Mouse (Mus musculus) right cerebral cortex, postnatal 25 days (tissue): ENCODE measurements at regions not wholly inside any gene's neighbourhood (a gene's known extent, or its start where the extent isn't known, plus 50 kb on each side); places are given as distances from the start of the nearest gene placed in this dataset.

ENCODE experiments used
- DNase-seq: peaks from one replicate; pipeline ENCODE4 v3.0.0; 2022

DNA sequence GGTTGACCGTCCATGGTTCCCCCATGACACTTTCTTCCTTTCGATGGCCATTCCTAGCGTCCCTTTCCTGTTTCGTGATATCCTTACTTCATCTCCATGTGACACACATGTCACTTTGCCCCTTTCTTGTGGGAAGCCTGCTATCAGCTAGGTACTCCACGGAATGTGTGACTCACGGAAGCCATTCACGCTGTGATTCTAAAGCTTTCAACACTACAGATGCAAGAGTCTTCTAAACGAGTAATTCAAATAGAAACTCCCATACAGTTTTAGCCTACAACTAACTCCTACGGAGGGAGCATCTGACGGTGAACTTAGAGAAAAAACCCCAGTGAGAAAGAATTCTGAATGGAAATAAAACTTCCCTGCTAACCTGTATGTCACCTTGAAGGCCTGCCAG lies 83.5 kb upstream of the Daam1 start:
- no peak for DNase-seq

DNA sequence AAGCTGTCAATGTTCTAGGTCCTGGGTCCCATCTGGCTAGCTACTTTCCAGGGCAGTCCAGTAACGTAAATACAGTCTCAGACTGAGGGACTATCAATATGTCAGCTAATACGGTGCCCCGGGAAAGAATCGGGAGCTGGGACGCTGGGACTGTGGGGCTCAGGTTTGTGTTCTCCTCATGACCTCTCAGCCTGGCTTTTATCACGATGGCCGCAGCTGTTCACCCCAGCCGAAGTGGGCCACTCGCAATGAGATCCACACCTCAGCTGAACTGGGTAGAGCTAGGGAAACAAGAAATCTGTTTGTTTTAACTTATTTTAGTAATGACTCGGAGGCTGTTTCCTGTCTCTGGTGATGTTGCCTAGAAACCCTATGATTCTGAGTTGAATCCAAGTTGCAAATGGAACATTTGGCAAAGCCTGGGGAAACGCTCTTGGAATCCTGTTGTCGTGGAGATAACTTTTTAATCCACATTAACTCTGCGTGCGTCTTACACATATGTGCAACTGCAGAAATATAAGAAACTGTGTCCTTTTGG lies 83.0 kb upstream of the Daam1 start:
- DNase-seq, result peak; percentile 40

DNA sequence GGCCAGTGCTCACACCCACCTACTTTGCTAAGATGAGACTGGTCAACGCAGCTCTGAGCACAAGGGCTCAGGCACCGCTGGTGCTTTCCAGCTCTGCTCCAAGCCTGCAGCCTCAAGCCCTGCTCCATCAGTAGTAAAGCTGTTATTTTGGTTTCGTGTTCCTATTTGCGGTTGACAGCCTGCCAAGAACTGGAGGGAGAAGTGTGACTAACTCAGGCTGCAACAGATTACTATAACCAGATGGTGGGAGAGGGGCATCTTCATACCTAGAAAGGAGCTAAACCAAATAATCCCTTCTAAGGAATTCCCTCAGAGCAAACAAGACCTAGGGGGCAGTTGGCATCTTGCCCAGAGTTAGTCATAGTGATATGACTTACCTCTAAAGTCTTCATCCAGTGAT lies 82.1 kb upstream of the Daam1 start:
- DNase-seq, result peak; percentile 78

DNA sequence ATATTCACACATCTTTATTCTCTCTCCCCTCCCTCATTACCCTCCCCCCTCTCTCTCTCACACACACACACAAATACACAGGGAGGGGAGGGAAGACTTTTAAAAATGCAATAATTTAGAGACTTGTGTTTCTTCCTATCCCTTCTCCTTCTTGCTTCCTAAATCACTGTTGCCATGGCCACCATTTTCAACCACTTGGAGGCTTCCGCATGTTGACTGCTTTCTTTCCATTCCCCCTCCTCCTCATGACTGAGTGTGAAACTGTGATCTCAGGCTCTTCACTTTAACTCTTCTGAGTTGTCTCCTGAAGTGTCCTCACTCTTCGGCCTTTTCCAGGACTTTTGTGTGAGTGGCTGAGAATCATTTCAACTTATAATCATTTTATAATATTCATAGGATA lies 81.2 kb upstream of the Daam1 start:
- DNase-seq, result no peak

DNA sequence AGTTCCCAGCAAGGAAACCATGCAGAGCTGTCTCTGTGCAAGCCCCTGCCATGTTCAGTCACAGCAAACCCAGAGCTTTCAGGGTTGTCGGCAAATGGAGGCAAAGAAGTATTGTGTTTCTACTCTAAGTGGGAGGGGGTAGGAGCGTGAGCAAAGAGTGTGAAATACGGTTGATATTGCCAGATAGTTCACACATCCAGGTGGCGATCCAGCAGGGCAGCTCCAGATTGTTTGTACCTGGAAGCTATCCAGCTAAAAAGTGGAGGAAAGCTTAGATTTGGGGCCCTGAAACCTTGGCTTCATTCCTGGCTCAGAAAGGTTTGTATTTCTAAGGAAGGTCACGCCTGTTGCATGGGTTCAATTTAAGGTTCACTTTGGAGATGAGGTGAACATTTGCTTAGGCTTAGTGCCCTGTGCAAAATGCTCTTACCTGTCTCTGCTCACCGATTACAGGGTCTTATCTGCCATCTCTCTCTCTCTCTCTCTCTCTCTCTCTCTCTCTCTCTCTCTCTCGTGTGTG lies 78.1 kb upstream of the Daam1 start:
- no peak for DNase-seq

DNA sequence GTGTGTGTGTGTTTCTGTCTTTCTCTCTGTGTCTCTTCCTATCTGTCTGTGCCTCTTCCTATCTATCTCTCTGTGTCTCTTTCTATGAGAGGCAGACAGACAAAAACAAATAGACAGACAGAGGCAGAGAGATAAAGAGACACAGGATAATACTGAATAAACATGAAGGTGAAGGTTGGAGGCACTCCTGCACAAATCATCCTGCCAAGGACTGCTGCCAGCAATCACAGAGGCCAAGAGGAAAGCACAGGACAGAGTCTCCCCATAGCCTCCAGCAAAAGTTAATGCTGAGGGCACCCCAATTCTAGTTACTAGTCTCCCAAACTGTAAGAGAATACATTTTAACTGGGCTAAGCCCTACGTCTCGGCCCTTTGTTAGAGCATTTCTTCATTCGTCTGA lies 77.6 kb upstream of the Daam1 start:
- no peak for DNase-seq

DNA sequence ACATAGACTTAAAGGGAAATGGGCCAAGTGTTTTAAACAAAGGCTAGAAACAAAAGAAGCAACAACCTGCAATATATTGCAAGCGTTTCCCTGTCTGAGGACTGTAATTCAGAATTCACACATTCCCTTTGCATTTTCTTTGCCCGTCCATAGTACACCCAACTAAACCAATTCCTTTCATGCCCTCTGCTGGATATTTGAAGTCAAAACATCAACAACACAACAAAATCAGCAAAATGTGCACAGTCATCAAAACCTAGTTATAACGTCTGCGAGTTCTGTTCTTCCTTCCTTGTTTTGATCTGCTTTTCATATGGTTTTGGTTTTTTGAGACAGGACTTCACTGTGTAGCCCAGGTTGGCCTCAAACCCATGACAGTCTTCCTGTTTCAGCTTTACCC lies 67.7 kb upstream of the Daam1 start:
- DNase-seq, result no peak

DNA sequence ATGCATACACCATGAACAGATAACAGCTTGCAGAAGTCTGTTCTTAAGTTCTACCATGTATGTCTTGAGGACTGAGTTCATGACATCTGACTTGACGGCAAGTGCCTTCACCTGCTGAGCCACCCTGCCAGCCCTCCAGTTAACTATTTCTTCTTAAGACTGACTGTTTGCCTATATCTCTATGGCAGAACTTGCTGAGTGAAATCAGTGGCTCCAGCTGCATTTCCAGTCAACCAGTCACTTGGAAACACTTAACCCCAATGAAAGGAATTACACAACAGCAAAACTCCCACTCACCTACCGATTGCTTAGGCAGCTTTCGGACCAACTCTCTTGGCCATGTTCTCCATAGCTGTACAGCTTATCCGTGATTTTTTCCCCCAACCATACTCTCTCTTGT lies 64.8 kb upstream of the Daam1 start:
- no peak for DNase-seq

DNA sequence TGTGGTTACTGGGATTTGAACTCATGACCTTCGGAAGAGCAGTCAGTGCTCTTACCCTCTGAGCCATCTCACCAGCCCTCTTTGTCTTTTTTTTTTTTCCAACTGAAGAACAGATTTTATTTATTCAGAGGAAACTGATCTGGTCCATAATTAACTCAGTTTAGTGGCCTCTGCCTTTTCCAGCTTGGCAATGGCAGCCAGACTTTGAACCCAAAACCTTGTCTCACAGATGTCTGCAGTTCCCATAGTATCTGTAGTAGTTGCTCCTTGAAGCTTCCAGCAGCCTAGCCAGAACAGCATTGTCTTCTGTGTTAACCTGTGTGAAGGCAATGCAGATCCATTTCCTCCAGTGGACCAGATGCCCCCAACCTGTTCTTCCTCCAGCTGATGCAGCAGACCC lies 64.2 kb upstream of the Daam1 start:
- DNase-seq, result no peak

DNA sequence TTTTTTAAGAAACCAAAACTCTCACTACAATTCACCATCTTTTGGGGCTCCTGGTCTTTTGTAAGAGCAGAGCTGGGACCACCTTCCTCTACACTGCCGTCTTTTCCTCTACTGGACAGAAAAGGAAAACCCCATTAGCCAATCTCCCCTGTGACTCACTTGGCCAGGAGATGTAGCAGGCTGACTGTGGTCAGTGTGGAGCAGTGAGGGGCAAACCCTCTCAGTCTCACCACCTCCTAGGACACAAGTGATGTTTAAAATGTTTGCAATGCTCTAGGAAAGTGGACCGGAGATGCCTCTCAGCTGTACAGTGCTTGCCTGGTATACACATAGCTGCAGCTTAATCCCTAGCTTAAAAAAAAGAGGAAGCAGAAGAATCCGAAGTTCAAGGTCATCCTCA lies 63.0 kb upstream of the Daam1 start:
- no peak for DNase-seq

DNA sequence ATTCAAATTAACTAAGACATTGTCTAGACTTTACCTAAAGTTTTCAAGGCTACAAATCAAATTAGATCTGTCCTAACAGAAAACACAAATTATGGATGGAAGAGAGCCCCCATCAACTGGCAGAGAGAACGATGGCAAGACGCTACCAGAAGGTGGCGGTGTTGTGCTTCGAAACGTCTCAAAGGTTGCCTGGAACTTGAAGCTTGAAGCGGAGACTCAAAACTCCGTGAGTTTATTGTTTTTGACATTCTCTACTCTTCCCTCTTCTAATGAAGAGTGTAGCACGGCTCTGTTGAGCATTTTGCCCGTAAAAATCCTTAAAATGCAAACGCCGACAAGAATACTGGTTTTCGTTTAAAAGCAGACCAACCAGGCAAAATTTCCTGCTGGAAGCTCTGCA lies 62.4 kb upstream of the Daam1 start:
- peak; percentile 71 for DNase-seq

DNA sequence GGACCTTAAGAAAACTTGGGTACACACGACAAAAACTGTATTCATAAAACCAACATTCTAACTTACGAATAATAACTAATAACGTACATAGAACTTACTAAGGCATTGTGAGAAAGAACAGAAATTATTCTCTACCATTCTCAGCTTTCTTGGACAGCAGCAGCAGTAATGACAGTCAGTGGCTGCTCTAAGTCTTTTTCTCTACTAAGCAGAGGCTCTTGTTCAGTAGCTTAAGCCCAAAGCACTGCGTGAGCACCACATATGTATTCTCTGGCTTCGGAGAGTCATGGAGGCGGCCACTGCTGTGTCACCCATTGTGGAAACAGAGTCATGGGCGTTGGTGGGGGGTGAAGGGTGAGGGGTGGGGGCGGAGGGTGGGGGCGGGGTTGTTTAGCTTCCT lies 62.0 kb upstream of the Daam1 start:
- no peak for DNase-seq

DNA sequence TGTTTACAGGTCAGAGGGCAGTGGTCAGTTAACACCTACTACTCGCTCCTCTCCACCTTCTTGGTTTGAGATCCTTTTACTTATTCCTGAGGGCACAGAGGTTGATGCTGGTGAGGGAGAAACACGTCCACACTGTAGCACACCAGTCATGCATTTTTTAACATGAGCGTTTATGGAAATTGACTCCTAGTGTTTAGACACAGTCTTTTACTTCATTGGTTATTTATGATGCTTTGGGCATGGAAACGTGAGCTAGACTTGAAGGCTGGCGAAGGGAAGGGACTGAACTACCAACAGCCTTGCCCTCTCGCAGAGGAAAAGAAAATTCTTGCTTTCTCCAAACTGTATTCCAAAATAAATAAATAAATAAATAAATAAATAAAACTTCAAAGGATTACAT lies 61.6 kb upstream of the Daam1 start:
- no peak for DNase-seq

DNA sequence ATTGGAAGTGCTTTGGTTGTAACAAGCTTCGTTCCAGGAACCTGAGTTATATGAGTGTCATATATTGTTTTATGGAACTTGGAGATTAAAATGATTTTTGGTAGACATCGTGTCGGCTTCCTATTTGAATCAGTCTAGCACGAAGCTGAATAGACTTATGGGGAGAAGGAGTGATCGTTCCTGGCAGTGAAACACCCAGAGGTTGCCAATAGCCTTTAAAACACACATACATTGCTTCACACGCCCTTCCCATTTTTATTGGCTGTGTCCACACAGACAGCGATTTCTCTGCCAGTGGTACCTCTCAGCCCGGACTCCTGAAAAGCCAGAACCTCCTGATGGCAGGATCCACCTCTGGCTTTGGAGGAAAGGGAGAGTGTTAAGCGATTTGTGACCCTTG lies 57.0 kb upstream of the Daam1 start:
- no peak for DNase-seq

DNA sequence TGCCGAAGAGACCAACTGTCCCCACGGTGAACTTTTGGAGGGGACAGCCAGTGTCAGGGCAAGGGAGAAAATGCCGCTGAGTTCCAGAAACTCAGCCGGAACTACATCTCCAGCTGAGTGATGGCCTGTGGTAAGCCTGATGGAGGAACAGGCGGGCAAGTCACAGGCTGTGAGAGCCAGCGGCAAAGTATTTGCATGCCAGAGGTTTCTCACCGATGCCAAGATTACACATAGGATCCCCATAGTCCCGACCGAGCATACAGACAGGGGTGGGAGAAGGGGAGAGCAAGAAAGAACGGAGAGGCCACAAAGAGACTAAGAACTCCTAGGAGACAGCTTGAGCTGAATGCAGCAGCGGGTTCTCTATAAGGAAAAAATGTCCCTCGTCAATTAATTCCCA lies 55.8 kb upstream of the Daam1 start:
- no peak for DNase-seq

DNA sequence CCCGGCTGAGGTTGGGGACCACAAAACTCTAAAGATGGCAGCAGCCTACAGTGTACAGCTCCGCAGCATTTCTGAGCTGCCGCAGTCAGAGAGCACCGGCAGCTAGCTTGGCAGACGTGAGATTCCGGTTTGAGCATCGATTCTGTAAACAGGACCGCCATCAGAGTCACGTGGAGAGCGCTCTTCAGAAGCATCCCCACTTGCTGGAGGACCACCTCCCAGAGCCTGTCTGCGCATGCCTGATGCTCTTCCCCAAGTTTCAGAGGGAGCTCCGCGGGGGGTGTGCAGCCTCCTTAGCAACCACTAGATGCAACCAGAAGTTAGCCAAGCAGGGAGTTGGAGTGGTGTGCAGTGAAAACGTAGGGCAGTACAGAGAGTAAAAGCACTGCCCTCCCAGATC lies 52.7 kb upstream of the Daam1 start:
- DNase-seq, result peak; percentile 39

DNA sequence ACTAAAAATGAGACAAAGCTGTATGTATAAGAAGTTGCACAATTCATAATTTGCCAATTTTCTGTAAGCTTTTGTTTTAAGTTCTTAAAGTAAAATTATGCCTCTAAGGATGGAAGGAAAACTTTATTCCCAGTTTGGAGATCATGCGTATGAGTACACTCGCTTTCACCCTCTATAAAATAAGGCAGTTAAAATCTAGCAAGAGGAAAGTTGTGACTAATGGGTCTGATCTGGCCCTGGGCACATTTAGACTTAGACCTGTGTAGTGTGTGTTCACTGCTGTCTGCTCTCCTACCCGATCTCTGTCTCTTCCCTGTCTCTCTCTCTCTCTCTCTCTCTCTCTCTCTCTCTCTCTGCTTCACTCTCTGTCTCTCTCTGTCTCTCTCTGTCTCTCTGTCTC lies 51.9 kb upstream of the Daam1 start:
- DNase-seq, result no peak

DNA sequence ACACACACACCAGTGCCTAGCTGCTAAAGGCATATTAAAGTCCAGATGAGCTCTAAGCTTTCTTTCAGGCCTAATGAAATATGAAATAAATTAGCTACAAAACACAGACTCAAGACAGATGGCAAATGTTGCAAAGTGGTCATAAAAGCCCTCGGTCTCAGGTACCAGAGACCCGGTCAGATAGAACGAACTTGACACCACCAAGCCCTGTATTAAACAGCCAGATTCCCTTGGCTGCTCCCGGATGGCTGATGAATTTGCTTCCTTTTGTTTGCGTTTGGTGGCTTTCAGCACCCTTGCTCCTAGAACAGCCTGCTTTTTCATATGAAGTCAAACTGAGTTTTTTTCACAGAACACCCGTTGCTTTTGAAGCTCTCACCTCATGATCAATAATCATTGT lies 51.5 kb upstream of the Daam1 start:
- no peak for DNase-seq
